Mouse (Mus musculus) hindbrain, postnatal 0 days (tissue): ENCODE results near the gene Mrpl43. TPM values are rescaled to one million over a fixed set of nuclear protein-coding genes. Genes with fewer than 3 reads are reported as not detected.

Experiments
- ATAC-seq: fragments of 200-750 bp; cut with Nextera tagmentation; 2 replicates; pipeline ENCODE4 v1.8.0; 2017; ENCODE audit warnings: mild to moderate bottlenecking, moderate TSS enrichment, moderate library complexity
- DNase-seq: peaks from one replicate; pipeline ENCODE4 v3.0.0-alpha.2; 2015; ENCODE audit warnings: low spot score
- H3K27ac ChIP-seq: fragments of 300-500 bp; sonication (generic); 2 replicates; pipeline ENCODE4 v1.5.1; 2014; ENCODE audit warnings: mild to moderate bottlenecking
- H3K27me3 ChIP-seq: fragments of 300-500 bp; sonication (generic); 2 replicates; pipeline ENCODE4 v1.6.1; 2014; ENCODE audit warnings: low read length, mixed read lengths; ENCODE audit not compliant: insufficient read depth
- H3K36me3 ChIP-seq: fragments of 300-500 bp; sonication (generic); 2 replicates; pipeline ENCODE4 v1.6.1; 2014; ENCODE audit warnings: low read length, mixed read lengths; ENCODE audit not compliant: insufficient read depth
- H3K4me1 ChIP-seq: fragments of 300-500 bp; sonication (generic); 2 replicates; pipeline ENCODE4 v1.6.1; 2014; ENCODE audit warnings: antibody characterized with exemption, low read length, mixed read lengths; ENCODE audit not compliant: insufficient read depth
- H3K4me2 ChIP-seq: fragments of 300-500 bp; sonication (generic); 2 replicates; pipeline ENCODE4 v1.6.1; 2014; ENCODE audit warnings: low read depth, mild to moderate bottlenecking, low read length, moderate library complexity, mixed read lengths
- H3K4me3 ChIP-seq: fragments of 300-500 bp; sonication (generic); 2 replicates; pipeline ENCODE4 v1.5.1; 2014; ENCODE audit warnings: low read length
- H3K9ac ChIP-seq: fragments of 300-500 bp; sonication (generic); replicated peaks from 2 replicates; pipeline ENCODE4 v1.6.1; 2014; ENCODE audit warnings: mild to moderate bottlenecking, low read length, moderate library complexity, mixed read lengths
- H3K9me3 ChIP-seq: fragments of 300-500 bp; sonication (generic); 2 replicates; pipeline ENCODE4 v1.6.1; 2016; ENCODE audit warnings: low read length, mixed read lengths
- CTCF ChIP-seq: IDR thresholded peaks from 2 replicates; pipeline ENCODE4 v1.5.1; 2016; ENCODE audit warnings: antibody characterized with exemption, control low read depth, low read depth
- WGBS: fragments of 180-500 bp; shearing (Covaris S2); extraction: QIAGEN DNeasy Blood & Tissue Kit; methylation state at CpG from one replicate; pipeline ENCODE4 v1.1.7; 2014; 5-methylcytosine and 5-hydroxymethylcytosine counted together
- polyA plus RNA-seq: library from polyadenylated mRNA; unstranded; fragments of >200 nt; fragmentation: Nextera tagmentation; extraction: Ambion mirVana; gene quantifications from 2 replicates; pipeline ENCODE4 v1.2.1, GENCODE M21; 2015
- total RNA-seq: library from RNA; depleted of rRNA; stranded (reverse); fragments of >200 nt; gene quantifications from 2 replicates; pipeline ENCODE4 v1.2.3, GENCODE M21; 2014

Gene Mrpl43
- total and polyA plus RNA-seq, 2 experiments from 2014 or later, result 97.1 to 109 TPM

DNA sequence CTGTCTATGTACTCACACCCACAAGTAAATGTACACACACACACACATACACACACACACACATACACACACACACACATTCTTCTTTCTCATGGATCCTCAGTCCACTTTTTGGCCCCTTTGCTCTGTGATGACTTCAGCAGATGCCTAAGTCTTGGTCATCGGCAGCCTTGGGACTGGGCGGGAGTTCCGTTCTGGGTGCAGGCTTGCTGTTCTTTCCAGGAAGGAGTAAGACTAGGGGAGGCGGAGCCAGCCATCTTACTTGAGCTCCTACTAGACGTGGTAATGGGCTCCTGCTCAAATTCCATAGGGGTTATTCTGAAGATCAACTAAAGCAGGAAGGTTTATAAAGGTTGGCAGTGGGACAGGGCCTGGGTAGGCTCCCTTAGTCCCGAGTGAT is 14.1 kb upstream of the Mrpl43 start:
- Histone ChIP-seq H3K9ac (no peak overlapping the region), H3K4me2 (peak overlapping the region; percentile 17; the same call in 1 of the 2 replicates), H3K4me1 (peaks cover 27% of the 10 kb centered on the region), H3K27me3 (no peaks in the 10 kb centered on the region), H3K27ac (no peak overlapping the region), H3K4me3 (no peak overlapping the region), H3K36me3 (peaks cover 6% of the 10 kb centered on the region; the same call in 1 of the 2 replicates), H3K9me3 (no peaks in the 10 kb centered on the region)
- no peak for DNase-seq
- no peak for TF ChIP-seq CTCF
- 64% methylated on average over 6 of the region's 6 CpGs for WGBS
- ATAC-seq, result no peak

- H3K9ac ChIP-seq, result peak overlapping the region; percentile 75
- H3K4me3 ChIP-seq, result peak overlapping the region; percentile 69
- WGBS, result under 1% methylated on average over 11 of the region's 13 CpGs
- no peaks in the 10 kb centered on the region; the same call in 1 of the 2 replicates for H3K27me3 ChIP-seq
- no peaks in the 10 kb centered on the region for H3K9me3 ChIP-seq
- H3K4me2 ChIP-seq, result peak overlapping the region; percentile 83
- peak overlapping the region; percentile 93 for H3K27ac ChIP-seq
- H3K4me1 ChIP-seq, result peaks cover 31% of the 10 kb centered on the region
- DNase-seq (peak; percentile 46), ATAC-seq (peak; percentile 5; the same call in 1 of the 2 replicates)
- no peak for TF ChIP-seq CTCF
- peaks cover under 1% of the 10 kb centered on the region; the same call in 1 of the 2 replicates for H3K36me3 ChIP-seq
Observed at GRCm38 (mm10) chr19:45018351-45018831, 12.1 kb upstream of the Mrpl43 start.

GRCm38 (mm10) chr19:45017909-45018308 is 11.7 kb upstream of the Mrpl43 start:
- peak overlapping the region; percentile 93 for H3K27ac ChIP-seq
- peak; percentile 92 for DNase-seq
- peak overlapping the region; percentile 83 for H3K4me2 ChIP-seq
- H3K9ac ChIP-seq, result peak overlapping the region; percentile 75
- H3K9me3 ChIP-seq, result no peaks in the 10 kb centered on the region
- peak overlapping the region; percentile 69 for H3K4me3 ChIP-seq
- H3K4me1 ChIP-seq, result peaks cover 31% of the 10 kb centered on the region
- peak; percentile 79 for ATAC-seq
- H3K36me3 ChIP-seq, result no peaks in the 10 kb centered on the region; the same call in 1 of the 2 replicates
- under 1% methylated on average over 45 of the region's 48 CpGs for WGBS
- TF ChIP-seq CTCF, result no peak
- H3K27me3 ChIP-seq, result no peaks in the 10 kb centered on the region; the same call in 1 of the 2 replicates

- no peaks in the 10 kb centered on the region for H3K9me3 ChIP-seq
- TF ChIP-seq CTCF, result peak; percentile 69
- H3K27ac ChIP-seq, result peak overlapping the region; percentile 93
- peak overlapping the region; percentile 69 for H3K4me3 ChIP-seq
- H3K27me3 ChIP-seq, result no peaks in the 10 kb centered on the region; the same call in 1 of the 2 replicates
- ATAC-seq, result peak; percentile 73
- WGBS, result under 1% methylated on average over 23 of the region's 27 CpGs
- no peaks in the 10 kb centered on the region; the same call in 1 of the 2 replicates for H3K36me3 ChIP-seq
- H3K9ac ChIP-seq, result peak overlapping the region; percentile 75
- peak; percentile 92 for DNase-seq
- peaks cover 31% of the 10 kb centered on the region for H3K4me1 ChIP-seq
- peak overlapping the region; percentile 83 for H3K4me2 ChIP-seq
Observed at GRCm38 (mm10) chr19:45017216-45017771, 11.1 kb upstream of the Mrpl43 start.

DNA sequence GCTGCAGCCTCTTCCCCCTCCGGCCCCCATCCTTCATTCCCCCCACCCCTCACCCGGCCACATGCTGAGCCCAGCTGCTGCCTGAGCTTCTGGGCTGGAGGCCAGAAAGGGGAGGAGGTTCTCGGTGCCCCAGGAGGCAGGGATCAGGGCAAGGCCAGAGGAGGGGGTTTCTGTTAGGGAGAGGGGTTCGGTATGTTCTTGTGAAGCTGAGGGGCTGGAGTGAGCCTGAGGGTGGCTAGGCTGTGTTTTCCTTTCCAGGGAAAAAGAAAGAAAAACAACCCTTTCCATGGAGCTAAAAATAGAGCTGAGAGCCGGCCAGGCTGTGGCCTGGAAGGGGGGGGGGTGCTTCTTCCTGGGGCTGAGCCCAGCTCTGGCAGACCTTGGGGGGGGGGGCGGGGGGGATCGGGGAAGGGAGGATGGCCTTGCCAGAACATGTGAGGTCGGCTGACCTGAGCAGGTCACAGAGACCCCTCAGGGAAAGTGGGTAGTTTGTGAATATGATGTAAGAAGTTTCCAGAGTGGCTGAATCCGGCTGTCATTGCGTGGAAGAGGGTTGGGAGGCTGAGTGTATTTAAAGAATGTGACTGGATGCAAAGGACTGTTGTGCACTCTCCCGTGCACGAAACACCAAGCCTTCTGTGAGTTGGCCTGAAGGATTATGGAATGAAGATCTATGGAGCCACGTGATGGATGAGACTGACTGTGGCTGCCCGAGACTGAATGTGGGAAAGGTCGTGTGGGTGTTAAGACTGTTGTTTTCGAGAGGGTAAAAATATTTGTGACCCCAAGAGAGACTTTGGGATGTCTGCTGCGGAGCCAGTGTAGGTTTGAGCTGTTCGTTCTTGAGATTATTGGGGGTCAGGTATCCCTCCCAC is 10.3 kb upstream of the Mrpl43 start:
- Histone ChIP-seq H3K4me1 (peaks cover 31% of the 10 kb centered on the region), H3K9me3 (no peaks in the 10 kb centered on the region), H3K27ac (peak overlapping the region; percentile 93), H3K36me3 (0 out of 2 replicates have a peak, but pooled peaks cover 3% of the 10 kb centered on the region), H3K4me3 (peak overlapping the region; percentile 69), H3K27me3 (no peaks in the 10 kb centered on the region; the same call in 1 of the 2 replicates), H3K4me2 (peak overlapping the region; percentile 83), H3K9ac (peak overlapping the region; percentile 37; the same call in 1 of the 2 replicates)
- ATAC-seq, result peak; percentile 42
- no peak for TF ChIP-seq CTCF
- peak; percentile 86 for DNase-seq
- WGBS, result 2% methylated on average over 17 of the region's 18 CpGs

DNA sequence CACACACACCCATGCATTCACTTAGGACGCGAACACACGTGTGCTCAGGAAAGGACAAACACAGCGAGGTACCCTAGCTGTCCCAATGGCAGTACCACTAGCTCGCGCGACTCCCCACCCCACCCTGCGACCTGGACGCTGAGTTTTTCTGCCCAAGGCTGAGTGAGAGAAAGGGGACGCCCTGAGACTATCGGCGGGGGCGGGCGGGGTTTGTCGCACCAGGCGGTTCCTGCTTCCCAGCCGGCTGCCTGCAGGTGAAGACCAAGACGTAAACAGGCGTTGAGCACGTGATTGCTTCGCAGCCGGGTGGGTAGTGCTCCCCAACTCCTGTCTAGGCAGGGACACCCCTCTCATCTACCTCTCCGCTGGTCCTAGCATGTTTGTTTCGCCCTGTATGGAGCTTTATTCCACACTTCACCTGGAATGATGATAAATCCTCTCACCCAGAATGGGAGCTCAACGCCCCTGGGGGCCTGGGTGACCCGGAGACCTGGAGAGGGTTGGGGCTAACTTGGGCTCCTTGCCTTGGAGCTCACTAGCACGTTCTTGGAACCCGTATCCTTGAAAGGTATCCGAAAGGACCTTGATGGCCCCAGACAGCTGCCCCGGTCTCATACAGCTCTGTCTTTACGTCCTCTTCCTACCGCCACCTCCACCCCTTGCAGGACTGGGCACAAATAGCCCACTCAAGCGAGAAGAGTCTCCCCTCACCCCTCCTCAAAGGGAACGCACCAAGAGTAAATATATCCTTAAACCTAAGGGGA is 9.5 kb upstream of the Mrpl43 start:
- Histone ChIP-seq H3K27ac (peak overlapping the region; percentile 93), H3K9ac (peak overlapping the region; percentile 37), H3K9me3 (no peaks in the 10 kb centered on the region), H3K27me3 (no peaks in the 10 kb centered on the region; the same call in 1 of the 2 replicates), H3K4me1 (peaks cover 31% of the 10 kb centered on the region), H3K36me3 (peaks cover 10% of the 10 kb centered on the region; the same call in 1 of the 2 replicates), H3K4me2 (peak overlapping the region; percentile 83), H3K4me3 (peak overlapping the region; percentile 69)
- 1% methylated on average over 34 of the region's 34 CpGs for WGBS
- DNase-seq, result no peak
- no peak for TF ChIP-seq CTCF
- peak; percentile 14 for ATAC-seq
